Mouse (Mus musculus): ENCODE results near the gene Nt5c3. TPM values are rescaled to one million over a fixed set of nuclear protein-coding genes. Genes with fewer than 3 reads are reported as not detected.

Nt5c3 gene
- 10 to 100 TPM; 40.9 TPM for total RNA-seq (2021)

- peak; percentile 74 to 88 for DNase-seq (ENCODE audit: extremely low spot score in 1 of 2, low spot score in 1 of 2)
Observed at GRCm38 (mm10) chr6:56923726-56924707, at the start of gene Nt5c3, which contains the start of gene Vmn1r4. TSS of gene Nt5c3 (minus strand) at chr6:56923932. TSS of gene Vmn1r4 (plus strand) at chr6:56924015.

DNA sequence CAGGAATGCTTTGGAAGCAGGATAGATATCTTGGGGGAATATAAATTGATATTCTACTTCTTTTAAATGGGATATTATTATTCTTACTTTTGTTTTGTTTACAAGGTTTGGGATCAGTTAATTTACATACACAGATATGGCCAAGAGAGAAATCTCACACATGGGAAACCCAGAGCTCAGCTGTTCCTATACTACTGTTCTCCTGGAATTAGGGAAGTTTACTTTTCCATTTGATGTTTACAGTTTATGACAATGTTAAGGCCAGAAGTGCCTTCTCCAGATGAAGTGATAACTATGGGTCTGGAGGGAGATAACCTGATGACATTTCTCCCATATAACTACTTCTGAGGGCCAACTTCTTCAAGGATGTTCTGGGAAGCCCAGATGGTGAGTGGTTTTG lies 46.2 kb upstream of the Nt5c3 start, which contains the start of gene Vmn1r5:
Gene Vmn1r5, plus strand, starts transcription at position 301 of the 400 bp plus-strand sequence.
- no peak for DNase-seq (ENCODE audit: extremely low spot score in 1 of 2, low spot score in 1 of 2)

DNA sequence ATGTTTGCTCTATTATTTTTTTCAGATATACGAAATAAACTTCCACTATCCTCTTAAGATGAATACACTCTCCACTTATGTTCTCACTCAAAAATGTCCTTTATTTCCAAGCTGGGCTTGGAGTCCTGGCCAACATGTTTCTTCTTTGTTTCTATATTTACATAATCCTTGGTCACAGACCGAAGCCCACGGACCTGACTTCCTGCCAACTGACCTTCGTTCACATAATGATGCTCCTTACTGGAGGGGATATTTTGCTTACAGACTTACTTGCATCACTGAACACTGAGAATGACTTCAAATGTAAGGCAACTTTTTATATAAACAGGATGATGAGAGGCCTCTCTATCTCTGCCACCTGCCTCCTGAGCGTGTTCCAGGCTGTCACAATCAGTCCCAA lies 32.7 kb upstream of the Nt5c3 start:
- DNase-seq (ENCODE audit: extremely low spot score in 1 of 2, low spot score in 1 of 2) = no peak

GRCm38 (mm10) chr6:56934366-56934765 lies 10.6 kb upstream of the Nt5c3 start:
- no peak for DNase-seq (ENCODE audit: extremely low spot score in 1 of 2, low spot score in 1 of 2)

GRCm38 (mm10) chr6:56932464-56932863 lies 8.7 kb upstream of the Nt5c3 start:
- no peak for DNase-seq (ENCODE audit: extremely low spot score in 1 of 2, low spot score in 1 of 2)

DNA sequence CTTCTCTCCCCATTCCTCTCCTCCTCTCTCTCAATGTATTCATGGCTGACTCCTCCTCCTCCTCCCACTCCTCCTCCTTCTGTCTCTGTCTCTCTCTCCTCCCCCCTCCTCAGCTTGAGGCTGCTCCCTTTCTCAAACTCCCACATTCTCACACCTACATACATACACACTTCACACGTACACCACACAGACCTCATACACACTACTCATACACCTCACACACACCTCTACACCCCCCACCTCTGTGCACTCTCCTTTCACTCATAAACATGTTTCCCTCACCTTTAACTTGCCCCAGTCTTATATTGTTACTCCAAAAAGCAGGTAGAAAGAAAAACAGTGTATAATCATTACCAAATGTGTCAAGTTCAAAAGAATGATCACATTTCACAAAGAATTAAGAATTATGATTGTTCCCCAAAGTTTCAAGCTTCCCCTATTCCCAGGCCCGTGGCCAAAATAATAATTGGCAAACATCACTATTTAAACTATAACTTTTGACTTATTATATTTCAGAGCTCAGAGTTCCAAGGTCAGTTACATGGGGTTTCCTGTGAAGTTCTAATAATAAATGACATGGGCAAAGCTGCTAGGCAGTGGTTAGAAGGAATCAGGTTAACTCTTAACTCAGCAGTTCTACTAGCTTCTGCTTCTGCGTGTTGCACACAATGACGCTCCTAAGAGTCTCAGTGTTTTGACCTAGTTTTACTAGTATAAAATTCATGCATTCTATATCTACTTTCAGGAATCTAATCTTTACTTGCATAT lies 8.1 kb upstream of the Nt5c3 start:
- DNase-seq (ENCODE audit: extremely low spot score in 1 of 2, low spot score in 1 of 2) = no peak

- DNase-seq (ENCODE audit: extremely low spot score in 1 of 2, low spot score in 1 of 2) = no peak
Observed at GRCm38 (mm10) chr6:56923331-56923725, 404 bp downstream of the Nt5c3 start.

DNA sequence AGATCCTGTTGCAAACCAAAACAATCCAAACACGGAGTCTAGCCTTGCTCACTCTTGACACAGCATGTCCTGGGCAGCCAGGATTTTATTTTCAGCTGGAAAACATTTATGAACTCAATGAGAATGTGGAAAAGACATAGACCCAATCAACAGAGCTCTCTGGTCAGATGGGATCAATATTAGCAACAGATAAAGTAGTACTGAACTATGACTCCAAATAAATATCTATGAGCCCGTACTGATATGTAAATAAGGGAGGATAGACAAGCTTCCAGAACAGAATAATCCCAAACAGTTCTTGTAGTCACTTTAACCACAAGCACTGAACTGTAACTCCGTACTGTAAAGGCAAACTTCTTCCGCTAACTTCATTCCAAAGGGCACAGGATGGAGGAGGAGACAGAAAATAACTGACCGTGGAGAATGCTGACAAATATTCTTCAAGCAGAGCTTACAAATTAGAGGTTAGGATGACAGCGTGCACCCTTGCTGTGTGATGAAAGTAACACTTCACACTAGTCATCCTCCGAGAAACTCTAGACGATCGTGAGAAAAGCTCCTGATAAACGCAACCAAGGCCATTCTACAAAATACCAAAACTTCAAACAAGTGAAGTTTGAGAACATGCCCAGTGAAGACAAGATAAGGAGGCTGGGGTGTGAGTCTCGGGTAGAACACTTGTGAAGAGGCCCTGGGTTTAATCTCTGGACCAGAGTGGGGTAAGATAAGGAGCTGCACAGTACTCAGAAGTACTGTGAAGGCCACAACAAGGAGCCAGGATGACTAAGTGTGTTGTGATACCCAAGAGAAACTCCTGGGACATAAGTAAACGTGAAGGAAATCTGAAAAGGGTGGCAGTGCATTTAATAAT lies 3.3 kb downstream of the Nt5c3 start:
- no peak for DNase-seq (ENCODE audit: extremely low spot score in 1 of 2, low spot score in 1 of 2)

GRCm38 (mm10) chr6:56919330-56920044 lies 4.2 kb downstream of the Nt5c3 start:
- no peak for DNase-seq (ENCODE audit: extremely low spot score in 1 of 2, low spot score in 1 of 2)

DNA sequence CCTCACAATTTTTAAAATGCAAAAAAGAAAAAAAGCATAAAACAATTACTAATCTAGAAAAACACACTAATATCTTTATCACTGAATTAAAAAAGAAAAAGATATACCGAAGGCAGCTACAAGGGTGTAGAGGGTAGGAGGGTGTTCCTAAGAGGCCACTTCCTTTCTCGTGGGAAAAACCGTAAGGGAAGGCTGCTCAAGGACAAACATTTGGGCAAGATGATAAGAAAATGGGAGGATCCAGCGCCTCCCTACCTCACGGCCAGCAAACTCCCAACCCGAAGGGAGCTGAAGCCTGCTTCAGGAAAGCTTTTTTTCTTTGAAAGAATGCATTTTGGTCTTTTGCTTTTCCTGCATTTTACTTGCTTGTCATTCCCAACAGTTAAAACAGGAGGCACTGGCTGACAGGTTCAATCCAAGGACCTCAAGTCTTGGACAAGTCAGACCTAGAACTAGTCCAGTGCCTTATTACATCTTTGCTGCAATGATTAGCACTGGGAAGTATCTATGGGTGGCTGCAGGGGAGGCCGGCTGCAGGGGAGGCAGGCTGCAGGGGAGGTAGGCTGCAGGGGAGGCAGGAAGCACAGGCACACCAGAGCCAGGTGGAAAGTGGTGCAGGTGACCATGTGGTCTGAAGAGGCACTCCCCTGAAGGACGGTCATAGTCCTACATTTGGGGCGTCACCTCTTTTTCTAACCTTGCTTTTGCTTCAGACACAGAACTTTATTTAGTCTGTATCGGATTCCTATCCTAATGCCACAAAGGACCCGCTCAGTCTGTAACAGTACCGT lies 6.0 kb downstream of the Nt5c3 start:
- no peak for DNase-seq (ENCODE audit: extremely low spot score in 1 of 2, low spot score in 1 of 2)

DNA sequence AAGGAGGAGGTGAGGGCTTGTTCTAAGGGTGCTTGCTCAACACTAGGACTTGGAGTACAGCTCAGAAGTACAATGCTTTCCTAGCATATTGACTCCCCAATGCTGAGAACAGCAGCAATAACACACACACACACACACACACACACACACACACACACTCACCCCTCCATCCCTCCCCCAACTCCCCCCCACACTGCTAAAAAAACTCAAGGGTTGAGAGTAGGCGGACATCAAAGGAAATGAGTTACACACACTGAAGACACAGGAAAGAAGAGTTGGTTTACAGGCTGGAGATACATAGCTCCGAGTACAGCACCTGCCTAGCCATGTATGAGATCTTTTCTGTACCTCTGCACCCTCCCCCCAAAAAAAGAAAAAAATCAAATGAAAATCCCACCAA lies 7.5 kb downstream of the Nt5c3 start:
- DNase-seq (ENCODE audit: extremely low spot score in 1 of 2, low spot score in 1 of 2) = no peak

GRCm38 (mm10) chr6:56913092-56913858 lies 10.5 kb downstream of the Nt5c3 start:
- DNase-seq (ENCODE audit: extremely low spot score in 1 of 2, low spot score in 1 of 2) = no peak

- DNase-seq (ENCODE audit: extremely low spot score in 1 of 2, low spot score in 1 of 2) = no peak
Observed at GRCm38 (mm10) chr6:56910910-56911309, 12.8 kb downstream of the Nt5c3 start.

- DNase-seq (ENCODE audit: extremely low spot score in 1 of 2, low spot score in 1 of 2) = peak in 1 of 2 experiments; percentile 65
Observed at GRCm38 (mm10) chr6:56908912-56909311, 14.8 kb downstream of the Nt5c3 start.

DNA sequence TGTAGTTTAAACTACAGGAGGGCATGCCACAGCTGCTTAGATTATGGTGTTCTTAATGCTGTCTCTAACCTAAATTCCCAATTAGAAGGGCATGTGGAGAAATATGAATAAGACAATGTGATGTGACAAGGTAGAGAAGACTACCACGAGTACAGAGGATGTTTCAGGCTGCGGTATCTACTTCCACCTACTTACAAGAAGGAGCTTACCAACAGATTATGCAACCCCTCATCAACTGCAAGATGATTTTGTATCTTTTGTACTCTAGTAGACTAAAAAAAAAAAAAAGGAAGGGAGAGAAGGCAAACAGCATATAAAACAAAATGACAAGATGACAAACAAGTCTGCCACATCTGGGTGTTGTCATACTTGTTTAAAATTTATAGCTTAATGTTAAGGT lies 15.3 kb downstream of the Nt5c3 start:
- DNase-seq (ENCODE audit: extremely low spot score in 1 of 2, low spot score in 1 of 2) = no peak

- DNase-seq (ENCODE audit: extremely low spot score in 1 of 2, low spot score in 1 of 2) = no peak
Observed at GRCm38 (mm10) chr6:56907973-56908372, 15.8 kb downstream of the Nt5c3 start.

- DNase-seq (ENCODE audit: extremely low spot score in 1 of 2, low spot score in 1 of 2) = no peak
Observed at GRCm38 (mm10) chr6:56906121-56906846, 17.4 kb downstream of the Nt5c3 start.

Measured in layer of hippocampus, postnatal 25 days (tissue).